Mouse (Mus musculus): ENCODE data around the gene Upb1. TPM values are rescaled to one million over a fixed set of nuclear protein-coding genes. Genes with fewer than 3 reads are reported as not detected.

Upb1 gene
- polyA plus RNA-seq, 1 experiment from 2014 or later = 0.11 TPM

DNA sequence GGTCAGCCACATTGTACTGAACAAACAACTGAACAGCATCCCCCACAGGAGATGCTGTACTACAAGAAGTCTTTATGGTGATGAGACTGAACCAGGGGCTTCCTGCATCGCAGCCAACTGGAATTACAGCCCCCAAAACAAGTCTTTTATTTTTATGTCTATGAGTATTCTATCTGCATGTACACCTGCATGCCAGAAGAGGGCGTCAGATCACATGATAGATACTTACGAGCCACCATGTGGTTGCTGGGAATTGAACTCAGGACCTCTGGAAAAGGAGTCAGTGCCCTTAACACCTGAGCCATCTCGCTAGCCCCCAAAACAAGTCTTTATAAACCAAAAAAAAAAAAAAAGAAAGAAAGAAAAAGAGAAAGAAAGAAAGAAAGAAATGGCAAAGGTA is 42.1 kb downstream of the Upb1 start:
- Histone ChIP-seq H3K4me2 (replicated peaks; ENCODE audit: low read depth, low read length) (no peak overlapping the region), H3K36me3 (ENCODE audit: control insufficient read depth, insufficient read depth, low read length) (no peaks in the 10 kb centered on the region), H3K27me3 (ENCODE audit: control insufficient read depth, insufficient read depth, low read length) (no peaks in the 10 kb centered on the region), H3K4me1 (replicated peaks; ENCODE audit: control insufficient read depth, insufficient read depth, low read length) (no peaks in the 10 kb centered on the region), H3K27ac (ENCODE audit: low read depth, low read length) (no peak overlapping the region), H3K9me3 (ENCODE audit: control insufficient read depth, low read length) (no peaks in the 10 kb centered on the region), H3K4me3 (ENCODE audit: low read depth, low read length) (no peak overlapping the region), H3K9ac (ENCODE audit: low read depth, low read length) (no peak overlapping the region)
- ATAC-seq (ENCODE audit: low FRiP score) = no peak
- WGBS = 83% methylated on average over 4 of the region's 4 CpGs
- no peak for DNase-seq (ENCODE audit: low spot score)

DNA sequence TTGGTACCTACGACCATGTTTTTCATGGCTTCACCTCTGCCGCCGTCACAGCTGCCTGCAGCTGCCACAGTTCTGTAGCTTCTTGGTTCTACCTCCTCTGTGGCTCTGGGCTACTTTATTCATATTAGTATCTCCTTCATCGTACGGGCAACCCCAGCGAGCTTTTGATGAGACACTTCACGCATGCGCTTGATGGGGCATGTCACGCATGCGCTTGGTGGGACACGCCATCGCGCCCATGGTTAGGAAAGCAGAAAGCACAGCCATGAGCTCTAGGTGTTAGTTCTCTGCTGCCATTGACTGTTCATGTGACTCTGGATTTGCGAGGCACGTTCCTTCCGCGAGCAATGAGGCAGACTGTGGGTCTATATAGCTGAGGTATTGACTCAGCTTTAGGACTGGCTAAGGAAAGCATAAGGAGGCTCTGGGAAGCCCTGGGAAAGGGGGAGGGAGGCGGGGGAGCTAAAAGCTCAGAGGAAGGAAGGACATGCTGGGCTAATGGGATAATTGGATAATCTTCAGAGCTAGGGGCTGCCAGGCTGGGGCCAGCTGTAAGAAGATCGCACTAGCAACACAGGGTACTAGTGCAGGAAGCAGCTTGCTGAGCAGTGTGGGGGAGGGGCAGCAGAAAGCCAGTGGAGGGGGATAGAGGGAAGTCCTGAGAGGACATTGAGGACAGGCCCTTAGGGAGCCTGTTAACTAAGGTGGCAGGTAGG is 43.4 kb downstream of the Upb1 start:
- peak; percentile 48 for DNase-seq (ENCODE audit: low spot score)
- ATAC-seq (ENCODE audit: low FRiP score) = peak; percentile 67; the same call in 1 of the 2 replicates
- H3K9ac ChIP-seq (ENCODE audit: low read depth, low read length) = no peak overlapping the region
- WGBS = 77% methylated on average over 19 of the region's 19 CpGs
- no peaks in the 10 kb centered on the region for H3K27me3 ChIP-seq (ENCODE audit: control insufficient read depth, insufficient read depth, low read length)
- H3K4me2 ChIP-seq (replicated peaks; ENCODE audit: low read depth, low read length) = no peak overlapping the region
- no peak overlapping the region for H3K4me3 ChIP-seq (ENCODE audit: low read depth, low read length)
- no peak overlapping the region for H3K27ac ChIP-seq (ENCODE audit: low read depth, low read length)
- no peaks in the 10 kb centered on the region for H3K36me3 ChIP-seq (ENCODE audit: control insufficient read depth, insufficient read depth, low read length)
- no peaks in the 10 kb centered on the region for H3K9me3 ChIP-seq (ENCODE audit: control insufficient read depth, low read length)
- H3K4me1 ChIP-seq (replicated peaks; ENCODE audit: control insufficient read depth, insufficient read depth, low read length) = no peaks in the 10 kb centered on the region

DNA sequence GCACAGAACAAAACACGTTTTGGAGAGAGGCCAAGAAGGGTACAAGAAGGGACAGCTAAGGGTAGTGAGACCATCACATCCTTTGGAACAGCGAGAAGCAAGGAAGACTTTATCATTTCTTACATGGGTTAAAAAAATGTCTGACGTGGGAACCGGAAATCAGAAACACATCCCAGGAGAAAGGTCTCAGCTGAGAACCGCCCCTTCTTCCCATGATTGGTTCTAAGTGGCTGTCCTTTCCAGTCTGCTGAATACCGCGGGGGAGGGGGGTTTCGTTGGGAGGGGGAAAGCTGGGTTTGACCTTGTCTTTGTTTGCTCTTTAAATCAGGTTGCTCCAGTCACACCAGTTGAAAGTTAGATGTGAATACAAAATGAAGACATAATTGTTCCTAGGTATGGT is 44.1 kb downstream of the Upb1 start:
- Histone ChIP-seq H3K4me2 (replicated peaks; ENCODE audit: low read depth, low read length) (no peak overlapping the region), H3K4me1 (replicated peaks; ENCODE audit: control insufficient read depth, insufficient read depth, low read length) (no peaks in the 10 kb centered on the region), H3K9me3 (ENCODE audit: control insufficient read depth, low read length) (no peaks in the 10 kb centered on the region), H3K36me3 (ENCODE audit: control insufficient read depth, insufficient read depth, low read length) (no peaks in the 10 kb centered on the region), H3K4me3 (ENCODE audit: low read depth, low read length) (no peak overlapping the region), H3K27ac (ENCODE audit: low read depth, low read length) (no peak overlapping the region), H3K27me3 (ENCODE audit: control insufficient read depth, insufficient read depth, low read length) (no peaks in the 10 kb centered on the region), H3K9ac (ENCODE audit: low read depth, low read length) (no peak overlapping the region)
- peak; percentile 4 for DNase-seq (ENCODE audit: low spot score)
- ATAC-seq (ENCODE audit: low FRiP score) = no peak
- WGBS = 58% methylated on average over 8 of the region's 8 CpGs

DNA sequence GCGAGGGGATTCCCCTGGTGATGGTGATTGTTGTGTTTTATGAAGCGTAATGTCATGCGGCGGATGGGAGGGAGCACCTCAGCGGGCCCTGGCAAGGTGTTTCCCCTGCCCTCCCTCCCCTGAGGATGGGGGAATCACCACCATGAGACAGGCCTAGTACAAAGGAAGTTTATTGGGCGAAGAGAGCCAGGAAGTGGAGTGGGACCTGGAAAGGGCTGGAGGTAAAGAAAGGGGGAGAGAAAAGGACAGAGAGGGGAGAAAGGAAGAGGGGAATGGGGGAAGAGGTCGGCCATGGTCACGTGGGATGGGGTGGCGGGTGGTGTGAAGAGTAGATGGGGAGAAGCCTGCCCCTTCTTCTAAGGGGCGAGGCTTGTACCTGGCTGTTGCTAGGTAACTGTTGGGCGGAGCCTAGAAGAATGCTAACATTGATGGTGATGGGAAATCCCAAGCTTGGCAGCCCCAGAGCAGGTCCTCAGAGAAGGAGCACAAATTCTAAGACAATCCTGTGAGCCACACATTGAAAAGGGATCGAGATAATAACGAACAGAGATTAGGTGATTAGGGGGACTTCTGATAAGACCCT is 45.7 kb downstream of the Upb1 start:
- 77% methylated on average over 13 of the region's 13 CpGs for WGBS
- Histone ChIP-seq H3K4me3 (ENCODE audit: low read depth, low read length) (no peak overlapping the region), H3K9me3 (ENCODE audit: control insufficient read depth, low read length) (no peaks in the 10 kb centered on the region), H3K4me1 (replicated peaks; ENCODE audit: control insufficient read depth, insufficient read depth, low read length) (no peaks in the 10 kb centered on the region), H3K36me3 (ENCODE audit: control insufficient read depth, insufficient read depth, low read length) (no peaks in the 10 kb centered on the region), H3K27ac (ENCODE audit: low read depth, low read length) (no peak overlapping the region), H3K4me2 (replicated peaks; ENCODE audit: low read depth, low read length) (no peak overlapping the region), H3K27me3 (ENCODE audit: control insufficient read depth, insufficient read depth, low read length) (no peaks in the 10 kb centered on the region), H3K9ac (ENCODE audit: low read depth, low read length) (no peak overlapping the region)
- peak; percentile 3 for DNase-seq (ENCODE audit: low spot score)
- ATAC-seq (ENCODE audit: low FRiP score) = no peak

DNA sequence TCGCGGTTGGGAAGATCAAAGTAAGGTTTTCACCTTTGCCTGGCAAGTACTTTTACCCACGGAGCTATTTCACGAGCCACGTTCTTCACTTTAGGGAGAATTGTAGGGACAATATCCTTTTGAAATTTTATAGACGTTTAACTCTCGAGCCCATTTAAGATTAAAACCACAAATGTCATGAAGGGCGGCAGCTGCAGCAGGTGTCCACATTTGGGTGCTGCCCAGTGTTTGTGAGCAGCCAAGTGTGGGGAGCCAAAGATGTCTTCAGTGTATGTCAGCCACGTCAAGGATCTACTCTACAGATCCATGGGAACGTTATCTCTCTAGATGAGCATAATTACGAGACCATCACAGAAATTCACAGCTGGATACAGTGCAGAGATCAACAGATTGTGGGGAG is 46.6 kb downstream of the Upb1 start:
- Histone ChIP-seq H3K36me3 (ENCODE audit: control insufficient read depth, insufficient read depth, low read length) (no peaks in the 10 kb centered on the region), H3K4me1 (replicated peaks; ENCODE audit: control insufficient read depth, insufficient read depth, low read length) (no peaks in the 10 kb centered on the region), H3K4me2 (replicated peaks; ENCODE audit: low read depth, low read length) (no peak overlapping the region), H3K4me3 (ENCODE audit: low read depth, low read length) (no peak overlapping the region), H3K9me3 (ENCODE audit: control insufficient read depth, low read length) (no peaks in the 10 kb centered on the region), H3K9ac (ENCODE audit: low read depth, low read length) (no peak overlapping the region), H3K27me3 (ENCODE audit: control insufficient read depth, insufficient read depth, low read length) (no peaks in the 10 kb centered on the region), H3K27ac (ENCODE audit: low read depth, low read length) (no peak overlapping the region)
- no peak for ATAC-seq (ENCODE audit: low FRiP score)
- DNase-seq (ENCODE audit: low spot score) = no peak
- 90% methylated on average over 11 of the region's 11 CpGs for WGBS

DNA sequence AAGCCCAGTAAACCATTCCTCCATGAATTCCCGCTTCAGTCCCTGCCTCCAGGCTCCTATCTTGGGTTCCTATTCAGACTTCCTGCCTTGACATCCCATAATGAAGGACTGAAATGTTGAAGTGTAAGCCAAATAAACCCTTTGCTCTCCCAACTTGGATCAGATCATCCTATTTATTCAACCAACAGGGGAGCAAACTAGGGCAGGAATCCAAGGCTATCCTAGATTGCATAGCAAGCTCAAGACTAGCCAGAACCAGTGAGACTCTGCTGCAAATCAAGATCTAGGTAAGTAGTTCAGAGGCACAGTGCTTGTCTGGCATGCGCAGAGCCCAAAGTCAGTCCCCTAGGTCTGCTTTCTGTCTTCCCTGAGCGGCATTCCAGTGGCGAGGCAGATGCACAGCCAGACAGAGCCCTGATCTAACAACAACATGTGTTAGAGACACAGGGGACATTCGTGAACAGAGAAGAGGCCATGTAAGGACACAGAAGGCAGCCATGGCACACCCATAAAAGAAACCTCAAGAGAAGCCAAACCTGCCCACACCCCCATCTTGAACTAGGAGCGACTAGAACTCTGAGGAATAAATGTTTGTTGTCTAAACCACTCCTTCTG is 48.0 kb downstream of the Upb1 start:
- Histone ChIP-seq H3K9me3 (ENCODE audit: control insufficient read depth, low read length) (no peaks in the 10 kb centered on the region), H3K27ac (ENCODE audit: low read depth, low read length) (no peak overlapping the region), H3K9ac (ENCODE audit: low read depth, low read length) (no peak overlapping the region), H3K27me3 (ENCODE audit: control insufficient read depth, insufficient read depth, low read length) (no peaks in the 10 kb centered on the region), H3K4me2 (replicated peaks; ENCODE audit: low read depth, low read length) (no peak overlapping the region), H3K4me1 (replicated peaks; ENCODE audit: control insufficient read depth, insufficient read depth, low read length) (no peaks in the 10 kb centered on the region), H3K36me3 (ENCODE audit: control insufficient read depth, insufficient read depth, low read length) (no peaks in the 10 kb centered on the region), H3K4me3 (ENCODE audit: low read depth, low read length) (no peak overlapping the region)
- DNase-seq (ENCODE audit: low spot score) = no peak
- no peak for ATAC-seq (ENCODE audit: low FRiP score)
- WGBS = 74% methylated on average over 6 of the region's 6 CpGs

DNA sequence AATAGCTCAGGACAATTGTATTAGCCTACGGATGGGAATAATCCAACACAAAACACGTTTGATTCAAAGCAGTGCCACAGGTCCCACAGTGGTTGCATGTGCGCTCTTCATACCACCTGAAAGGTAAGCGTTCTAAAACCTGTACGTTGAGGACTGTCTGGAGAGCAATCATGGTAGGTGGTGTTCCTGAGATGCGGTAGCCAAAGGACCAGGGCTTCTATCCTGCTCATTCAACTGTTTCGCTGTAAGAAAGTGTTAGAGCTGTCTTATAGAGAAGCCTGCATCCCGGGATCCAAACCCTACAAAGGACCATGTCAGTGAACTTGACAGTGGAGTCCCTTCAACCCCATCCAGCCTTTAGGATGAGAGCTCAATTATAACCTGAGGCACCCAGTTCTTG is 49.4 kb downstream of the Upb1 start:
- H3K4me3 ChIP-seq (ENCODE audit: low read depth, low read length) = no peak overlapping the region
- H3K9me3 ChIP-seq (ENCODE audit: control insufficient read depth, low read length) = no peaks in the 10 kb centered on the region
- 92% methylated on average over 8 of the region's 8 CpGs for WGBS
- no peak overlapping the region for H3K27ac ChIP-seq (ENCODE audit: low read depth, low read length)
- no peak overlapping the region for H3K4me2 ChIP-seq (replicated peaks; ENCODE audit: low read depth, low read length)
- no peaks in the 10 kb centered on the region for H3K4me1 ChIP-seq (replicated peaks; ENCODE audit: control insufficient read depth, insufficient read depth, low read length)
- ATAC-seq (ENCODE audit: low FRiP score) = no peak
- H3K36me3 ChIP-seq (ENCODE audit: control insufficient read depth, insufficient read depth, low read length) = no peaks in the 10 kb centered on the region
- no peak overlapping the region for H3K9ac ChIP-seq (ENCODE audit: low read depth, low read length)
- DNase-seq (ENCODE audit: low spot score) = no peak
- no peaks in the 10 kb centered on the region for H3K27me3 ChIP-seq (ENCODE audit: control insufficient read depth, insufficient read depth, low read length)

DNA sequence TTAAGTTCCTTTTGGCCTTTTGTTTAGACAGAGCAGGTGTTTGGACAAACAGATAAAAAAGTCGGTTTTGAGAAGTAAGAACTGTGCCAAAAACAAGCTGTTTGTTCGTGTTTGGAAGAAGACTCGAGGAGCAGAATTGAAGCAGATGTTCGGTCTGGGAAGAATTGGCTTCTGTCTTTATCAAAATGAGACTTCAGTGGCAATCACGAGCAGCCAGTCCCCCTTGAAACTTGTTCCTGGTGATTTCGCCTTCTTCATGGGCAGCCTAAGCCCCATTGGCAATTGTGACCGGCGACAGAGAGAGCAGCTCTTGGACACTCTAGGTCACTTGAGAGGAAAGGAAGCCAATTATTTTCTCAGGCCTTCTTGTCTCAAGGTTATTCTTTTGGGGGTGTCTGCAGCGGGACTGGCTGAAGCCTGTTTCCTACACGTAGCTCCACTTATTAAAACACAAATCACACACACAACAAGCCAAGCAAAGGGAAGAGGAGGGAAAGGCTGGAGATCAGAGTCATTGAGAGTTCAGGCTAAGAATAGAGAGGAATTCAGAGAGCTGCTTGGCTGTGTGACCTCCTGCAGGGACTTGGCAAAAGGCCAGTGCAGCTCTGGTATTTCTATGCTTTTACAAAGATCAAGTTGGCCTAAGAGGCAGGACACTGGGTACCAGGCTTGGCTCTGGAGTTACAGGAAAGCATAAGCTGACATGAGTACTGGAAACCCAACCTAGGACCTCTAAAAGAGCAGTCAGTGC is 50.3 kb downstream of the Upb1 start:
- Histone ChIP-seq H3K27me3 (ENCODE audit: control insufficient read depth, insufficient read depth, low read length) (no peaks in the 10 kb centered on the region), H3K9me3 (ENCODE audit: control insufficient read depth, low read length) (no peaks in the 10 kb centered on the region), H3K4me1 (replicated peaks; ENCODE audit: control insufficient read depth, insufficient read depth, low read length) (no peaks in the 10 kb centered on the region), H3K36me3 (ENCODE audit: control insufficient read depth, insufficient read depth, low read length) (no peaks in the 10 kb centered on the region), H3K4me3 (ENCODE audit: low read depth, low read length) (no peak overlapping the region), H3K4me2 (replicated peaks; ENCODE audit: low read depth, low read length) (no peak overlapping the region), H3K27ac (ENCODE audit: low read depth, low read length) (no peak overlapping the region), H3K9ac (ENCODE audit: low read depth, low read length) (no peak overlapping the region)
- ATAC-seq (ENCODE audit: low FRiP score) (peak; percentile 74; the same call in 1 of the 2 replicates), DNase-seq (ENCODE audit: low spot score) (peak; percentile 64)
- 60% methylated on average over 10 of the region's 10 CpGs for WGBS

All from hindbrain, embryonic 11.5 days (tissue).